Mouse (Mus musculus) brain, embryonic 14.5 days (tissue): ENCODE measurements at regions not wholly inside any gene's neighbourhood (a gene's known extent, or its start where the extent isn't known, plus 50 kb on each side); places are given as distances from the start of the nearest gene placed in this dataset.

Source experiments
- CTCF ChIP-seq: fragments of 200-500 bp; IDR thresholded peaks from 2 replicates; pipeline ENCODE4 v1.5.1; 2012; ENCODE audit warnings: inconsistent platforms, mild to moderate bottlenecking, moderate library complexity, borderline replicate concordance; ENCODE audit not compliant: insufficient read depth, insufficient read length; ENCODE audit errors: extremely low read depth
- POLR2A ChIP-seq: fragments of 200-500 bp; IDR thresholded peaks from 2 replicates; pipeline ENCODE4 v1.6.1; 2012; ENCODE audit warnings: mild to moderate bottlenecking, inconsistent platforms, borderline replicate concordance; ENCODE audit not compliant: poor library complexity, insufficient read depth, insufficient read length, severe bottlenecking; ENCODE audit errors: extremely low read depth

DNA sequence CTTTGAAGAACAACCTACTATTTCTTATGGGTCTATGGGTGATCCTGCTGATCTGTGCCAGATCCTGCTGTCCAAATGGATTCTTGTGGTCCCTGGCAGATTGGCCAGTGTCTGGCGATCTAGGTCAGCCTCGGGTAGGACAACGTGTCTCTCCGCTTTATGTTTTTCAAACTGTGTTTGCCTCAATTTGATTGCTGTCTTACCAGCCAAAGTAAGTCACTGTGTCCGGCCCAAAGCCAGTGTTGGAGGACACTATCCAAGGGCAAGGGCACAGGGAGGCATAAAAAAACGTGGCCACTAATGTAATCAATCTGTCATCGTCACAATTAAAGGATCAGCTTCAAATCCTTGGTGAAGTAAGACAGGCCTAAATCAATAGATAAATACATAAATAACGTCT, 58.6 kb upstream of the Slc35c1 start:
- TF ChIP-seq CTCF (no peak), POLR2A (no peak)
